Mouse (Mus musculus): Measurements from ENCODE around the gene Nsd1.
"Not testable (repeated sequence)": the region's sequence is repeated elsewhere in the genome, so short reads cannot be mapped to it uniquely, and the experiment has no call there.

The Nsd1 gene

DNA sequence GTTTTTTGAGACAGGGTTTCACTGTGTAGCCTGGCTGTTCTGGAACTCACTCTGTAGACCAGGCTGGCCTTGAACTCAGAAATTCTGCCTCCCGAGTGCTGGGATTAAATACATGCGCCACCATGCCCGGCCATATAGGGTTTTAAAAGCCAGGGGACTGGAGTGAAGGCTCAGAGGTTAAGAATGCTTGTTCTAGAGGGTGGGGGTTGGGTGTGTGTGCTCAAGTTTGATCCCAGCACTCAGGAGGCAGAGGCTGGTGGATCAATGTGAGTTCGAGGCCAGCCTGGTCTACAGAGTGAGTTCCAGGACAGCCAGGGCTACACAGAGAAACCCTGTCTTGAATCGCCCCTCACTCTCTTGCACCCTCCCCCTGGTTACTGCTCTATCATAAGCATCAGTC lies 18.0 kb upstream of the Nsd1 start:
- no peak for DNase-seq

GRCm38 (mm10) chr13:55202758-55203157 lies 6.8 kb upstream of the Nsd1 start:
- not testable (repeated sequence) for DNase-seq

- DNase-seq = no peak
These were observed 5.8 kb upstream of the Nsd1 start for GRCm38 (mm10) chr13:55203740-55204139.

- no peak for DNase-seq
These were observed 4.8 kb upstream of the Nsd1 start for GRCm38 (mm10) chr13:55204667-55205389.

GRCm38 (mm10) chr13:55205448-55206205 lies 4.0 kb upstream of the Nsd1 start:
- no peak for DNase-seq

DNA sequence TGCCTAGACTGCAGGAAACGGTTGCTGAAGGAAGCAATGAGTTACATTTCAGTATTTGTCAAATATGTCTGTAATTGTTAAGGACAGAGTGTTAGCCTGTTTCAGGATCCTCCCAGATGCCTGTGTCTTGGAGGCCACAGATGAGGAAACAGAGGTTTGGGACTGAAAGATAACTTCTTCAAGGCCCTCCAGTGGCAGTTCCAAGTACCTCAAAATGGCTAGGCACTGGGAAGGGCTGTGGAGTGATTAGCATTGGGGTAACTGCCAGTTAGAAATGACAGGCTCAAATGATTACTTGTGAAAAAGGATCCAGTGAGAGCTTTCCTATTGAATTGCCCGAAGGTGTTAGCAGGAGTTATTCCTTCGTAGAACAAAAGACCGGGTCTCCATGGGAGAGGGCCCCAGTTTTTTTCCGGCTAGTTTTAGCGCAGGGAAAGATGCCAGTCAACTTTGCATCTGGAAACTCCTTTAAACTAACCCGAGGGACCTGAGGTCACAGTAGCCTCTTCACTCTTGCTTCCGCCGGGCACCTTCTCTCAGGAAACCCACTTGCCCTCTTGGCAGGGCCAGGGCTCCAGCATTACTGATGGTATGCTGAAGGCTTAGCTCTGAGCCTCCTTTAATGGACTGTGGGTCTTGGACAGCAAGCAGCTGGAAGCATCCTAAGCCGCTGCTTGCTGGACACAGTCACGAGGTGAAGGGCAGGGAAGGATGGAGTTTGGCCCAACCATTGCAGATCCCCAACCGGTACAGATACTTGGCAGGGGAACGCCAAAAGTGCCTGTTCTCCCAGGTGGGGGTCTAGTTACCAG lies 539 bp upstream of the Nsd1 start:
- no peak for DNase-seq

- peak; percentile 63 to 69 for DNase-seq
These were observed 800 bp downstream of the Nsd1 start for GRCm38 (mm10) chr13:55210193-55210970.

DNA sequence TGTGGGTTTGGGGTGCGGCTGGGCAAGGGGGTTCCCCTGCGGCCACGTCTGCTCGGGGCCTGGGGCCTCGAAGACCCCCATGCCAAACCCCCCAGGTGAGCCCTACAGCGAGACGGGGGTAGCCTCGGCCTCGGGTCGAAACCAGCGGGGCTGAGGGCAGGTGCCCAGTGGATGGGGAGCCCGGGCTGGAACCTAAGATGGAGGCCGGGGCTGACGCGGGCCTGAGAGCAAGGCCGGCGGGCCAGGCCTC lies 1.3 kb downstream of the Nsd1 start:
- peak in 1 of 2 experiments; percentile 78 for DNase-seq

- peak; percentile 78 to 87 for DNase-seq
These were observed 1.8 kb downstream of the Nsd1 start for GRCm38 (mm10) chr13:55211221-55212010.

DNA sequence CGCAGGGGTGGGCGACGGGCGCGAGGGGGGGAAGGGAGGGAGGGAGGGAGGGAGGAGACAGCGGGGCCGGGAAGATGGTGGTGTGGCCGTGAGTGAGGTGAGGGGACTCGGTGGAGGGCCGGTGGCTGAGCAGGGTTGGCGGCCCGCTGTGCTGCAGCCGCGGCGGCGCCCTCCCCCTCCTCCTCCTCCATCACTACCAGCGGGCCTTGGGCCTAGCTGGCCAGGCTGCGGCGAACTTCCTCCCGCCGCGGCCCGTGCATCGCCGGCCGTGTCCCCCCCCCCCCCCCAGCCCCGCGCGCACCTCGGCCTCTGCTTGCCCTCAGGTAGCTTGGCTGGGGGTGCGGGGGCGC lies 2.4 kb downstream of the Nsd1 start:
- DNase-seq = no peak

DNA sequence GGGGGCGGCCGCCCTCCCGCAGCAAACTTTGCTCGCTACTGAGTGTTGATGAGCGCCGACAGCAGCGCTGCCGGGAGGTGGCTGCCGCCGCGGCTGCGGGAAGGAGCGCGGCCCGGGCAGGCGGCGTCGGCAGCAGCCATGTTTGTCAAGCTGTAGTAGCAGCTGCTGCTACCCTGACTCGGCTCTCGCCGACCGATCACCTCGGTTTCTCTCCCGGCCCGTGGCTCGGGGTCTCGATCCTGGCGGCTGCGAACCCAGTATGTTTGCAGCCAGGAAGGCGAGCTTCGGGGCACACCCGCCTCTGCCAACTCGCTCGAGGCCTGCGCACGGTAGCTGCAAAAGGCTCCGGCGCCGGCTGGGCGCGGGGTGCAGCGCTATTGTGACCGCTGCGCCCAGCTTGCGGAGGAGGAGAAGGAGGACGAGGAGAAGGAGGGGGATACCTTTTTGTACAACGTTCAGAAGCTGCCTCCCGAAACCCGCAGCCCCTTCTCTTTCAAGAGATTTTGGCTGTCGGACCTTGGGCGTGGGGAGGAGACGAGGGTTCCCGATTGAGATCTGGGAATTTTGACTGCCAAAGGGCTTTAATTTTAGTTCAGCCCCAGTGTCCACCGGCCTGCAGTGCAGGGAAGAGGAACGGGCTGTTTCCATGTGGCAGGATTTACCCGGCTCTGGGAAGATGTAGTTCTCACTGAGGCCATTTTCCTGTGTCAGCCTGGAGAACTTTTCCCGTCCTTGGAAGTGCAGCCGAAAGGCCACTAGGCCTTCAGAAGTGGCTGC lies 3.0 kb downstream of the Nsd1 start:
- DNase-seq = peak; percentile 64 to 76

- DNase-seq = no peak
These were observed 3.7 kb downstream of the Nsd1 start for GRCm38 (mm10) chr13:55213138-55213806.

- no peak for DNase-seq
These were observed 14.8 kb downstream of the Nsd1 start for GRCm38 (mm10) chr13:55224364-55224763.

DNA sequence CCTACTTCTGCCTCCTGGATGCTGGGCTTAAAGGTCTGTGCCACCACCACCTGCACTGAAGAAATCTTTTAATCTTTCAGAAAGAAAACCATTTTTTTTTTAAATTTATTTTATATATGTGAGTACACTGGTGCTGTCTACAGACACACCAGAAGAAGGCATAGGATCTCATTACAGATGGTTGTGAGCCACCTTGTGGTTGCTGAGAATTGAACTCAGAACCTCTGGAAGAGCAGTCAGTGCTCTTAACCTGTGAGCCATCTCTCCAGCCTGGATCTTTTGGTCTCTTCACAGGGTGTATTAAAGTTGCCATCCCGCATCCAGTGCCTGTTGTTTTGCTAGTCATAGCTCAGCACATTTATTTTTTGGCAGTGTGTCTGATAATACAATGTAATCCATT lies 21.1 kb downstream of the Nsd1 start:
- DNase-seq = no peak

- no peak for DNase-seq
These were observed 33.6 kb downstream of the Nsd1 start for GRCm38 (mm10) chr13:55243205-55243604.

- DNase-seq = no peak
These were observed 37.9 kb downstream of the Nsd1 start for GRCm38 (mm10) chr13:55247293-55248030.

- DNase-seq = no peak
These were observed 39.7 kb downstream of the Nsd1 start for GRCm38 (mm10) chr13:55249246-55249645.

- no peak for DNase-seq
These were observed 43.2 kb downstream of the Nsd1 start for GRCm38 (mm10) chr13:55252820-55253219.

GRCm38 (mm10) chr13:55255052-55255652 lies 45.6 kb downstream of the Nsd1 start:
- DNase-seq = no peak

DNA sequence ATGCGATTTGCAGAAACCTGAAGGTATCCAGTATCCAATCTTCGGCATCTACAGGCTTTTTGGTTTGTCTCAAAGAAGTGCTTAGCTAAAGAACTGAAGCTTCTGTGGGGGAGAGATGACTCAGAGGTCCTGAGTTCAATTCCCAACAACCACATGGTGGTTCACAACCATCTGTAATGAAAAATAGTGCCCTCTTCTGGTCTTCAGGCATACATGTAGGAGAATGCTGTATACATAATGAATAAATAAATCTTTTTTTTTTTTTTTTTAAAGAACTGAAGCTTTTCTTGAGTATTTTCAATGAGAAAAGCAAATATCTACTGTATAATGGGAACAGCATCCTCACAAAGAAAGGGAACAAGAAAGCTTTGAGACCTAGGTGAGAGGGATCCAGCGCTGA lies 49.1 kb downstream of the Nsd1 start:
- DNase-seq = no peak
